Mouse (Mus musculus) lung, adult 2 months (tissue): ENCODE measurements around the gene Gsta3.
"Not testable (repeated sequence)": the region's sequence is repeated elsewhere in the genome, so short reads cannot be mapped to it uniquely, and the experiment has no call there.

ENCODE experiments used
- CTCF ChIP-seq: fragments of 200-500 bp; IDR thresholded peaks from 2 replicates; pipeline ENCODE4 v1.5.1; 2011; ENCODE audit warnings: mild to moderate bottlenecking, low read length, control low read depth; ENCODE audit not compliant: insufficient read depth
- POLR2A ChIP-seq: fragments of 200-500 bp; IDR thresholded peaks from 2 replicates; pipeline ENCODE4 v1.6.1; 2011; ENCODE audit warnings: low read depth, mild to moderate bottlenecking, control low read depth, low read length, borderline replicate concordance; ENCODE audit errors: extremely low read depth

DNA sequence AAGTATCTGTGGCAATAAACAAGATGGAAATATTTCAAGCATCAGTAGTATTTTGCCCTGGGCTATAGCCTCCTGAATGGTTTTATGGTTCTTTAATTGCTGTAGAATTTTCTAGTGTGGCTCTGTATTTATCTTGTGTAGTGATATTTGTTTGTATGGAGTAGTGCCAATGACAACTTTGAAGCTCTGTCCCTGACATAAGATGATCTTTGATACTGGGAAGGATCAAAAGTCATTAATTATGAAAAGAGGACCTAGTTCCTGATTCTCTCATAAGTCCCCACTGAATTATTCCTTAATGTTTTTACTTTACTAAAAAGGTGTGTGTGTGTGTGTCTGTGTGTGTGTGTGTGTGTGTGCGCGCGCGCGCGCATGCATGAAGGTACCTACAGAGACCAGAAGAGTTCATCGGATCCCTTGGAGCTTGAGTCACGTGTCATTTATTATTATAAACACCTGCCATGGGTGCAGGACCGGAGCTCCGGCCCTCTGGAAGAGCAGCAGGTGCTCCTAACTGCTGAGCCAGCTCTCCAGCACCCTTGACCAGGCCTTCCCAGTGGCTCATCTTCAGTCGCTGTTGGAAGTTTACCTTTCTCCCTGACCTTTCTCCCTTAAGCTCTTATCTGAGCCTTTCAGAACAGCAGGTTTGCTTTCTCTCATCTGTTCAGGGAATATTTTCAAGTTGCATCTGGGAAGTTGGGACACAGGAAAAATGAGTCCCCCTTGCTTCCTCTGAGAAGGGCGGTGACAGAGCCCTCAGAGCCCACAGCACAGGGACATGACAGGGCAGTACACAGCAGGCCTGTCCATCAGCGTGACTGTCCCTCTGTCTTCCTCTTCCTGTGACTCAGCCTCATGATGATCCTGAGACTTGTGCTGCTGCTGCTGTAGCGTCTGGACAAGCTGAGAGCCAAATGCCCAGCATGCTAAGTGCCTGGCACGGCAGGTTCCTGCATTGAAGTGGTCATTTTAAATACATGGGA lies 11.4 kb upstream of the Gsta3 start:
- TF ChIP-seq CTCF, POLR2A: not testable (repeated sequence)
